Mouse (Mus musculus) left cerebral cortex, adult 6 months (tissue): ENCODE data around the gene Cer1. TPM values are rescaled to one million over a fixed set of nuclear protein-coding genes. Genes with fewer than 3 reads are reported as not detected.

Experiments
- long read RNA-seq, 2 experiments: library from polyadenylated mRNA; unstranded; transcript quantifications; one replicate each; pipeline ENCODE4 v2.0.0; 2019 to 2020
- polyA plus RNA-seq: library from polyadenylated mRNA; unstranded; fragments of <200 nt; fragmentation: Nextera tagmentation; gene quantifications from 2 replicates; pipeline ENCODE4 v1.2.3, GENCODE M21; 2021

Cer1 gene
- 0.11 and 0.18 TPM in 2 replicates for polyA plus RNA-seq
- long read RNA-seq, experiment 1: 0 reads
- long read RNA-seq, experiment 2, partial matches to known transcripts: 0 of 1 reads
- long read RNA-seq, experiment 2, other reads (novel, unspliced or antisense): 0 of 1 reads

GRCm38 (mm10) chr4:82884636-82885534, at the start of gene Cer1:
Cer1 (minus strand) TSS chr4:82885148.

GRCm38 (mm10) chr4:82859131-82860125, 25.5 kb downstream of the Cer1 start, which contains the start of gene Zdhhc21:
Zdhhc21 (minus strand) TSS chr4:82859958.

Other genes with a start within 250 kb of the Cer1 start
- gene Nfib, start 179.4 kb downstream of the Cer1 start, polyA plus RNA-seq: 11.7 and 15.4 TPM in 2 replicates
- gene Zdhhc21, start 25.2 kb downstream of the Cer1 start, polyA plus RNA-seq: 16.7 and 19.8 TPM in 2 replicates
- 0.13 and 0.29 TPM in 2 replicates for gene Frem1, start 167.2 kb upstream of the Cer1 start, polyA plus RNA-seq